Mouse (Mus musculus) C2C12 (cell line): ENCODE results near the gene Tbk1. TPM values are rescaled to one million over a fixed set of nuclear protein-coding genes. Genes with fewer than 3 reads are reported as not detected.

Source experiments
- H3K27me3 ChIP-seq: one replicate; pipeline ENCODE4 v1.6.1; 2011; ENCODE audit not compliant: control insufficient read depth, insufficient read depth, insufficient read length
- H3K36me3 ChIP-seq: one replicate; pipeline ENCODE4 v1.6.1; 2011; ENCODE audit not compliant: control insufficient read depth, insufficient read depth
- H3K4me3 ChIP-seq: one replicate; pipeline ENCODE4 v1.5.1; 2011; ENCODE audit warnings: mild to moderate bottlenecking, control low read depth; ENCODE audit not compliant: poor library complexity, insufficient read depth, severe bottlenecking
- H3K79me2 ChIP-seq: one replicate; pipeline ENCODE4 v1.6.1; 2011; ENCODE audit not compliant: control insufficient read depth, insufficient read depth
- H3K79me3 ChIP-seq: one replicate; pipeline ENCODE4 v1.6.1; 2011; ENCODE audit warnings: low read depth, control low read depth
- H3ac ChIP-seq: one replicate; pipeline ENCODE3; 2011; ENCODE audit warnings: low read depth; ENCODE audit not compliant: control insufficient read depth, insufficient read length
- CEBPB ChIP-seq: IDR thresholded peaks from one replicate; pipeline ENCODE4 v1.6.1; 2011; ENCODE audit warnings: low read depth, mild to moderate bottlenecking, control low read depth, moderate library complexity
- CTCF ChIP-seq: IDR thresholded peaks from one replicate; pipeline ENCODE4 v1.5.1; 2011; ENCODE audit not compliant: control insufficient read depth, insufficient read depth, insufficient read length
- FOSL1 ChIP-seq: IDR thresholded peaks from one replicate; pipeline ENCODE4 v1.8.0; 2011; ENCODE audit warnings: mild to moderate bottlenecking, low read length; ENCODE audit not compliant: poor library complexity, insufficient read depth, severe bottlenecking
- MAX ChIP-seq: IDR thresholded peaks from one replicate; pipeline ENCODE4 v1.6.1; 2011; ENCODE audit warnings: mild to moderate bottlenecking, control low read depth
- MYOD1 ChIP-seq: IDR thresholded peaks from one replicate; pipeline ENCODE4 v1.6.1; 2011; ENCODE audit warnings: low read depth; ENCODE audit not compliant: control insufficient read depth, insufficient read length
- MYOG ChIP-seq: IDR thresholded peaks from one replicate; pipeline ENCODE4 v1.6.1; 2011; ENCODE audit not compliant: control insufficient read depth, insufficient read length; ENCODE audit errors: extremely low read depth
- USF1 ChIP-seq: IDR thresholded peaks from one replicate; pipeline ENCODE4 v1.6.1; 2011; ENCODE audit warnings: low read depth, mild to moderate bottlenecking, control low read depth, moderate library complexity
- polyA plus RNA-seq: library from polyadenylated mRNA; unstranded; fragments of >200 nt; fragmentation: generic; extraction: Trizol; gene quantifications from one replicate; pipeline ENCODE4 v1.2.1, GENCODE M21; 2012; ENCODE audit warnings: missing spikeins

Tbk1 gene
- polyA plus RNA-seq, 1 experiment, result 10.7 TPM

- Histone ChIP-seq H3K4me3 (no peak overlapping the region), H3K36me3 (peaks cover 57% of the 10 kb centered on the region), H3K79me2 (no peaks in the 10 kb centered on the region), H3K79me3 (peaks cover 2% of the 10 kb centered on the region), H3K27me3 (no peaks in the 10 kb centered on the region), H3ac (no peak overlapping the region)
- TF ChIP-seq MYOG (no peak), CTCF (no peak), FOSL1 (no peak), USF1 (no peak), MAX (no peak), MYOD1 (no peak)
Measured at GRCm38 (mm10) chr10:121547162-121547561, 39.4 kb downstream of the Tbk1 start.

DNA sequence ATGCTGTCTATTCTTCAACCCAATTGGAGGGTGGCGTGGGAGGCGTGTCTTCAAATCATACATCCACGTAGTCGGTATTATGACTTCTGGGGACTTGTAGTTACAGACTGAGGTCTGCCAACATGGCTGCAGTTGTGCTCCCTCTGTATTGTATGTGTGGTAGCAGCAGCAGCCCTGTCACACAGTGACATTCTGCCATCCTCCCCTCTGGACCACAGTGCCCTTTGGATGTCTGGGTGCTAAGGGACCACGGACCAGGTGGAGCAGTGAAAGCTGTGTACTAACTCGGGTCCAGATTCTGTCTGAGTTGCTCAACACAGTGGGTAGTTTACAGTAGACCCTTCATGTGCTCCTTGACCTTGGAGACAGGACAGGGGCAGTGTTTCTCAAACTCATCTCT, 43.0 kb downstream of the Tbk1 start:
- Histone ChIP-seq H3ac (no peak overlapping the region), H3K27me3 (no peaks in the 10 kb centered on the region), H3K36me3 (peaks cover 28% of the 10 kb centered on the region), H3K4me3 (no peak overlapping the region), H3K79me2 (no peaks in the 10 kb centered on the region), H3K79me3 (no peaks in the 10 kb centered on the region)
- TF ChIP-seq MYOD1 (no peak), FOSL1 (no peak), USF1 (no peak), CEBPB (no peak), MAX (no peak), MYOG (no peak), CTCF (no peak)

DNA sequence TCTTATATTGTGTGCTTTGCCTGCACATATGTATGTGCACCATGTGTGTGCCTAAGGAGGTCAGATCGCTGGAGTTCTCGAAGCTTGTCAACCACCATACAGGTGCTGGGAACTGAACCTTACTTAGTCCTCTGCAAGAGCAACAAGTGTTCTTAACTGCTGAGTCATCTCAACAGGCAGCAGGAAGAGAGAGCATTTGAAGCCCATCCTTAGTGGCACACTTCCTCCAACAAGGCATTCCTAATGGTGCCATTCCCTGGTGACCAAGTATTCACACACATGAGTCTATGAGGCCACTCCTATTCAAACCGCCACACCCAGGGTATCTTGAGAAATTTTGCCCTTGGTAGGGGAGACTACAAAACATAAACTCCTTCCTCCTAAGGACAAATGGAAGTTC, 44.4 kb downstream of the Tbk1 start:
- Histone ChIP-seq H3K79me3 (no peaks in the 10 kb centered on the region), H3ac (no peak overlapping the region), H3K4me3 (no peak overlapping the region), H3K27me3 (no peaks in the 10 kb centered on the region), H3K36me3 (peaks cover 22% of the 10 kb centered on the region), H3K79me2 (no peaks in the 10 kb centered on the region)
- TF ChIP-seq CEBPB (no peak), MYOG (no peak), MAX (no peak), USF1 (no peak), CTCF (no peak), FOSL1 (no peak), MYOD1 (no peak)

DNA sequence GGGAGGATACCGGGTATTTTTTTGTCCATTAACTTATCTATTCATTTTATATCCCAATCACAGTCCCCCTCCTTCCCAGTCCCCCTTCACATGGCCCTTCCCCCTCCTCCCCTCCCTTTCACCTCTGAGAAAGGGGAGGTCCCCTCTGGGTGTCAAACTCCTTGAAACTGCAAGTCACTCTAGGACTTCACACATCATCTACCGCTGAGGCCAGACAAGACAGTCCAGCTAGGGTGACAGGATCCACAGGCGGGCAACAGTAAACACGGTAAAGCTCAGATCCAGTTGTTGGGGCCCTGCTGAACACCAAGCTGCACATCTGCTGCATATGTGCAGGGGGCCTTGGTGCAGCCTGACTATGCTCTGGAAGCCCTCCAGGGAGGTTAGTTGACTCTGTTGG, 51.6 kb downstream of the Tbk1 start:
- Histone ChIP-seq H3ac (no peak overlapping the region), H3K79me3 (no peaks in the 10 kb centered on the region)
- TF ChIP-seq MAX (no peak), USF1 (no peak), MYOG (no peak), CEBPB (no peak), MYOD1 (no peak), FOSL1 (no peak)

GRCm38 (mm10) chr10:121533137-121533872, 53.3 kb downstream of the Tbk1 start:
- Histone ChIP-seq H3K27me3 (no peaks in the 10 kb centered on the region), H3K36me3 (no peaks in the 10 kb centered on the region), H3K79me3 (no peaks in the 10 kb centered on the region), H3K4me3 (no peak overlapping the region), H3K79me2 (no peaks in the 10 kb centered on the region), H3ac (no peak overlapping the region)
- peak; percentile 34 for TF ChIP-seq CTCF
- no peak for TF ChIP-seq FOSL1
- peak; percentile 89 for TF ChIP-seq MYOD1

More for the DNA sequence above, 51.6 kb downstream of the Tbk1 start:
- no peaks in the 10 kb centered on the region for H3K79me2 ChIP-seq
- no peaks in the 10 kb centered on the region for H3K27me3 ChIP-seq
- H3K36me3 ChIP-seq, result no peaks in the 10 kb centered on the region
- H3K4me3 ChIP-seq, result no peak overlapping the region

DNA sequence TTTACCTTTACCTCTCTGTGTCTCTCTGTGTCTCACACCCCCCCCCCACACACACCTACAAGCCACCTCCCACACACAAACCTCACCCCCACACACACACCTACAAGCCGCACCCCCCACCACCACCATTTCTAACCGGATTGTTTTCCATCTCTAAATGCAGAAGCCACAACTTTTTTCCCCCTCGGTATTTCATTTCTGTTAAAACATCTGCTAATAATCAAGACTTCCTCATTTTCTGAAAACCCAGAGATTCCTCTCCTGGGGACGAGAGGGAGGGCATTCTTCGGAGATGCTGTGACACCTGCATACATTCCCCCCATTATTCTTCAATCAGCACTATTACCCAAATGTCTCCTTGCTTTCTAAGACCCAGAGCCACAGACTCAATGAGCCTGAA, 55.0 kb downstream of the Tbk1 start:
- Histone ChIP-seq H3K4me3 (no peak overlapping the region), H3ac (no peak overlapping the region)
- TF ChIP-seq CTCF, result no peak
- TF ChIP-seq CEBPB, result no peak
- TF ChIP-seq FOSL1, result no peak

More for the DNA sequence above, 55.0 kb downstream of the Tbk1 start:
- Histone ChIP-seq H3K27me3 (no peaks in the 10 kb centered on the region), H3K79me2 (no peaks in the 10 kb centered on the region), H3K79me3 (no peaks in the 10 kb centered on the region), H3K36me3 (no peaks in the 10 kb centered on the region)
